8 mouse cellular contexts compared by ENCODE assay signal in the genomic region with DNA sequence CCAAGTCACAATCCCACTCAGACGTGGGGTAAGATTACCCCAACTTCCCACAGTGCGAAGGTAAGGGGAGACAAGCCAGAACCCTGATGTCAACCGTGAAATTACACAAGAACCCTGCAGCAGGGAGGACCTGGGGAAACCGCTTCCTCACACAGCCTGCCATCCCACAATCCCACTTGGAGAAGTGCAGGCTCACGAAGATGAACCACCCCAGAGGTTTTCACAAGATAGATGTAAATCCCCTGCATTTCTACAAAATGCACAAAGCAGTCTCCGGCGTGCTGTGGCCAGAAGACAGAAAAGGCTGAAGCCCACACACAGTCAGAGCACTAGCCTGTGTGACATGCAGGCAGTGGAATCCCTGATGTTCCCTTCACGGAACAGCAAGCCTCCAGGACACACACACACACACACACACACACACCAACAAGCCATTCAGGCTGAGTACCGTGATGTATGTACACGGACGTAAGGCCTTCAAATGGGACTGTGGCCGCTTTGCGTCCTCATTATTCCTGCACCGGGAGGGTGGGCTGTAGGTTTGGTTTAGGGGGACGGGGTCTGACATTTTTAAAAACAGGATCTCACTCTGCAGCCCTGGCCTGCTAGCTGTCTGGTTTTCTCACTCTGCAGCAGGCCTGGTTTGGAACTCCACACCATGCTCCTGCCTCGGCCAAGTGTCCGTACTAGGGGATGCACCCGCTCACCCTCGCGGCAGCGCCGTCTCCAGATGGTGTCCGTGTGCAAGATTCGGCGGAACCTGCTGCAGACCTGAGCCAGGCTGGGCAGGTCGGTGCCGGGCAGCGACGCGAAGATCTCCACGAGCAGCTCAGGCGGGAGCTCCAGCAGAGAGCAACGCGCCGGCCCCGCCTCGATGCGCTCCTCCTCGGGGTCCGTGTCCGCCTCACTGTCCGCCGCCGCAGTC. TPM values are rescaled to one million over a fixed set of nuclear protein-coding genes. Genes with fewer than 3 reads are reported as not detected.
DNase-seq lines count a peak whose midpoint lies in the region; ATAC-seq and TF ChIP-seq lines count a peak whose summit lies in the region.

No protein-coding gene starts in this region.

- peak; percentile 67 for ATAC-seq in hindbrain, embryonic 11.5 days (ENCODE audit: low FRiP score)

- no peaks in the 10 kb centered on the region for H3K36me3 ChIP-seq in testis, adult 2 months (ENCODE audit: control insufficient read depth, insufficient read depth, low read length)
- no peaks in the 10 kb centered on the region for H3K36me3 ChIP-seq in hindbrain, embryonic 11.5 days (ENCODE audit: control insufficient read depth, insufficient read depth, low read length)
- no peaks in the 10 kb centered on the region for H3K36me3 ChIP-seq in midbrain, embryonic 10.5 days

- no peaks in the 10 kb centered on the region for H3K9me3 ChIP-seq in hindbrain, embryonic 11.5 days (ENCODE audit: control insufficient read depth, low read length)
- H3K9me3 ChIP-seq in midbrain, embryonic 10.5 days (replicated peaks) = no peaks in the 10 kb centered on the region

- TF ChIP-seq POLR2A in testis, adult 2 months (IDR thresholded peaks at IDR 0.05; ENCODE audit: control insufficient read depth, low read depth, low read length) = no peak; the same call in 1 of the 2 replicates

- peak overlapping the region; percentile 79 for H3K4me2 ChIP-seq in hindbrain, embryonic 11.5 days (replicated peaks; ENCODE audit: low read depth, low read length)

- H3K27me3 ChIP-seq in testis, adult 2 months (ENCODE audit: control insufficient read depth, insufficient read depth, low read length) = no peaks in the 10 kb centered on the region
- H3K27me3 ChIP-seq in hindbrain, embryonic 11.5 days (ENCODE audit: control insufficient read depth, insufficient read depth, low read length) = no peaks in the 10 kb centered on the region
- H3K27me3 ChIP-seq in midbrain, embryonic 10.5 days (ENCODE audit: low read depth, poor library complexity, severe bottlenecking) = no peaks in the 10 kb centered on the region

- peak overlapping the region; percentile 60 for H3K27ac ChIP-seq in testis, adult 2 months (ENCODE audit: control insufficient read depth, insufficient read depth, low read depth, low read length)
- peak overlapping the region; percentile 63 for H3K27ac ChIP-seq in hindbrain, embryonic 11.5 days (ENCODE audit: low read depth, low read length)
- H3K27ac ChIP-seq in midbrain, embryonic 10.5 days (replicated peaks) = peak overlapping the region; percentile 86

- WGBS in hindbrain, embryonic 11.5 days = 2% methylated on average over 43 of the region's 44 CpGs
- whole genome bisulfite sequencing in midbrain, embryonic 10.5 days = 2% methylated on average over 44 of the region's 44 CpGs

- TF ChIP-seq CTCF in testis, adult 2 months (IDR thresholded peaks at IDR 0.05; ENCODE audit: control insufficient read depth, insufficient read depth, insufficient replicate concordance, low read depth, low read length) = no peak

- peak overlapping the region; percentile 98 for H3K4me3 ChIP-seq in testis, adult 2 months (ENCODE audit: control insufficient read depth, low read depth, low read length)
- H3K4me3 ChIP-seq in hindbrain, embryonic 11.5 days (ENCODE audit: low read depth, low read length) = peak overlapping the region; percentile 87
- H3K4me3 ChIP-seq in midbrain, embryonic 10.5 days = peak overlapping the region; percentile 68

- peak overlapping the region; percentile 89 for H3K9ac ChIP-seq in hindbrain, embryonic 11.5 days (ENCODE audit: low read depth, low read length)

- DNase-seq in cerebellum, postnatal 10 days = peak; percentile 44 to 48
- no peak for DNase-seq in cerebellum, adult 18-20 months
- no peak for DNase-seq in testis, postnatal 14 days (ENCODE audit: low spot score)
- peak; percentile 57 for DNase-seq in hindbrain, embryonic 11.5 days (ENCODE audit: low spot score)
- peak; percentile 38 for DNase-seq in midbrain, embryonic 10.5 days (ENCODE audit: low spot score)
- no peak for DNase-seq in gastrocnemius, postnatal 10 days
- DNase-seq in urinary bladder, postnatal 4 days (ENCODE audit: low spot score in 2 of 2) = no peak

- peaks cover 14% of the 10 kb centered on the region for H3K4me1 ChIP-seq in testis, adult 2 months (ENCODE audit: control insufficient read depth, insufficient read depth, low read length)
- H3K4me1 ChIP-seq in hindbrain, embryonic 11.5 days (replicated peaks; ENCODE audit: control insufficient read depth, insufficient read depth, low read length) = peaks cover 5% of the 10 kb centered on the region; the same call in 1 of the 2 replicates
- peaks cover 70% of the 10 kb centered on the region for H3K4me1 ChIP-seq in midbrain, embryonic 10.5 days

RNA-seq across cellular contexts. Expression of a gene that starts 0.6 kb away (rescaled TPM):
- polyA plus RNA-seq in testis, adult 2 months (2012; rRNA removed) = 6.1 and 6.8 TPM in 2 replicates
- polyA plus RNA-seq in hindbrain, embryonic 11.5 days (2014; fragmentation: Nextera tagmentation; extraction: Ambion mirVana) = 12.0 and 13.2 TPM in 2 replicates
- polyA plus RNA-seq in midbrain, embryonic 10.5 days (2016; fragmentation: Nextera tagmentation; extraction: Ambion mirVana) = 14.8 TPM in 2 replicates
- total RNA-seq in gastrocnemius, postnatal 10 days (2021) = 10 to 100 TPM; 59.6 to 70.3 TPM

RNA-seq across cellular contexts. Expression of a gene that starts 12.1 kb away (rescaled TPM):
- 22.6 and 26.5 TPM in 2 replicates for polyA plus RNA-seq in testis, adult 2 months (2012; rRNA removed)
- 297 and 307 TPM in 2 replicates for polyA plus RNA-seq in hindbrain, embryonic 11.5 days (2014; fragmentation: Nextera tagmentation; extraction: Ambion mirVana)
- polyA plus RNA-seq in midbrain, embryonic 10.5 days (2016; fragmentation: Nextera tagmentation; extraction: Ambion mirVana) = 208 and 250 TPM in 2 replicates
- 100 to 1,000 TPM; 101 to 106 TPM for total RNA-seq in gastrocnemius, postnatal 10 days (2021)

RNA-seq across cellular contexts. Expression of a gene that starts 33.9 kb away (rescaled TPM):
- polyA plus RNA-seq in testis, adult 2 months (2012; rRNA removed) = 438 and 472 TPM in 2 replicates
- not detected in 2 replicates for polyA plus RNA-seq in hindbrain, embryonic 11.5 days (2014; fragmentation: Nextera tagmentation; extraction: Ambion mirVana)
- polyA plus RNA-seq in midbrain, embryonic 10.5 days (2016; fragmentation: Nextera tagmentation; extraction: Ambion mirVana) = not detected in 2 replicates
- not detected for total RNA-seq in gastrocnemius, postnatal 10 days (2021)

Comparison
In these comparisons a context has a peak if more than half of its experiments do, and no peak if none do; other contexts are left out.
1. DNase-seq: peak in cerebellum, postnatal 10 days (2 of 2), hindbrain, embryonic 11.5 days (single experiment) and midbrain, embryonic 10.5 days (single experiment); none in cerebellum, adult 18-20 months (0 of 2), testis, postnatal 14 days (single experiment), gastrocnemius, postnatal 10 days (single experiment) and urinary bladder, postnatal 4 days (0 of 2).
2. RNA of a gene that starts 33.9 kb away (polyA plus RNA-seq): 438 to 472 TPM in testis, adult 2 months; not detected in hindbrain, embryonic 11.5 days and not detected in midbrain, embryonic 10.5 days; every median in the first group is over 100 times any median in the second.
3. Peak in every context shown above with its lines, with median percentiles within 50 percentile points of each other: H3K27ac ChIP-seq and H3K4me3 ChIP-seq.